Mouse (Mus musculus): ENCODE data around the gene Gm21987. TPM values are rescaled to one million over a fixed set of nuclear protein-coding genes. Genes with fewer than 3 reads are reported as not detected.

The Gm21987 gene
- total and polyA plus RNA-seq, 2 experiments, result not detected

- Histone ChIP-seq H3K27ac (replicated peaks; ENCODE audit: insufficient read depth, low read depth, low read length) (no peak overlapping the region), H3K4me1 (ENCODE audit: control insufficient read depth, insufficient read depth, low read length) (peaks cover 1% of the 10 kb centered on the region; the same call in 1 of the 2 replicates), H3K4me3 (ENCODE audit: insufficient read depth, low read depth, low read length) (no peak overlapping the region), H3K79me2 (ENCODE audit: control insufficient read depth, insufficient read depth, low read length) (no peaks in the 10 kb centered on the region), H3K9ac (ENCODE audit: low read depth, low read length) (no peak overlapping the region), H3K27me3 (ENCODE audit: control insufficient read depth, insufficient read depth, low read length) (no peaks in the 10 kb centered on the region), H3K36me3 (ENCODE audit: control insufficient read depth, insufficient read depth, low read length) (no peaks in the 10 kb centered on the region)
- no peak for TF ChIP-seq CTCF (IDR thresholded peaks at IDR 0.05; ENCODE audit: low read depth, low read length)
- no peak for TF ChIP-seq POLR2A (IDR thresholded peaks at IDR 0.05; ENCODE audit: extremely low read depth, insufficient read depth, low read length)
- 93% methylated on average over 6 of the region's 6 CpGs for WGBS
- no peak for DNase-seq (ENCODE audit: extremely low read depth, low read depth, low spot score)
Observed at GRCm38 (mm10) chr16:38377546-38377945, 30.7 kb downstream of the Gm21987 start.

DNA sequence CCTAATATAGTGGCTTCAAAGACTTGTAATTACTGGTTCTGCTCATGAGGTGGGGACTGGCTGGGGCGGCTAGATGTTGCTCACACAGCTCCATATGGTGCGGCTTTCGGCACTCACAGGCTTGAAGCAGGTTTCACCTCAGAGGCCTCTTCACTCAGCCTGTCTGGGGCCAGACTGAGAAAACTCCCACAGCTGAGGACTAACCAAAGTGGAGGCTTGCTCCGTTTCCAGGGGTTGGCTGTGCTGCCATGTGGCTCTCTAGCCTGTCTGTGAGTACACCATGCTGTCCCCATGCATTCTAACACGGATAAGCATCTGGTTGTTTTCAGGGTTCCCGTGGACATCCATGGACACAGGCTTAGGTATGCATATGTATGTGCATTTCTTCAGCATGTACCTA is 31.8 kb downstream of the Gm21987 start:
- Histone ChIP-seq H3K9ac (ENCODE audit: low read depth, low read length) (no peak overlapping the region), H3K4me1 (ENCODE audit: control insufficient read depth, insufficient read depth, low read length) (no peaks in the 10 kb centered on the region; the same call in 1 of the 2 replicates)
- 91% methylated on average over 6 of the region's 6 CpGs for WGBS

GRCm38 (mm10) chr16:38379088-38379487 is 32.2 kb downstream of the Gm21987 start:
- Histone ChIP-seq H3K27ac (replicated peaks; ENCODE audit: insufficient read depth, low read depth, low read length) (no peak overlapping the region), H3K4me3 (ENCODE audit: insufficient read depth, low read depth, low read length) (no peak overlapping the region), H3K9ac (ENCODE audit: low read depth, low read length) (no peak overlapping the region), H3K4me1 (ENCODE audit: control insufficient read depth, insufficient read depth, low read length) (no peaks in the 10 kb centered on the region; the same call in 1 of the 2 replicates), H3K27me3 (ENCODE audit: control insufficient read depth, insufficient read depth, low read length) (no peaks in the 10 kb centered on the region), H3K36me3 (ENCODE audit: control insufficient read depth, insufficient read depth, low read length) (no peaks in the 10 kb centered on the region), H3K79me2 (ENCODE audit: control insufficient read depth, insufficient read depth, low read length) (no peaks in the 10 kb centered on the region)
- TF ChIP-seq CTCF (IDR thresholded peaks at IDR 0.05; ENCODE audit: low read depth, low read length) (no peak), POLR2A (IDR thresholded peaks at IDR 0.05; ENCODE audit: extremely low read depth, insufficient read depth, low read length) (no peak)
- 58% methylated on average over 6 of the region's 6 CpGs for WGBS
- no peak for DNase-seq (ENCODE audit: extremely low read depth, low read depth, low spot score)

More for the DNA sequence above, 31.8 kb downstream of the Gm21987 start:
- no peaks in the 10 kb centered on the region for H3K27me3 ChIP-seq (ENCODE audit: control insufficient read depth, insufficient read depth, low read length)
- no peak for TF ChIP-seq POLR2A (IDR thresholded peaks at IDR 0.05; ENCODE audit: extremely low read depth, insufficient read depth, low read length)
- no peak for TF ChIP-seq CTCF (IDR thresholded peaks at IDR 0.05; ENCODE audit: low read depth, low read length)
- H3K36me3 ChIP-seq (ENCODE audit: control insufficient read depth, insufficient read depth, low read length), result no peaks in the 10 kb centered on the region
- no peak overlapping the region for H3K4me3 ChIP-seq (ENCODE audit: insufficient read depth, low read depth, low read length)
- H3K27ac ChIP-seq (replicated peaks; ENCODE audit: insufficient read depth, low read depth, low read length), result no peak overlapping the region
- no peaks in the 10 kb centered on the region for H3K79me2 ChIP-seq (ENCODE audit: control insufficient read depth, insufficient read depth, low read length)
- no peak for DNase-seq (ENCODE audit: extremely low read depth, low read depth, low spot score)

DNA sequence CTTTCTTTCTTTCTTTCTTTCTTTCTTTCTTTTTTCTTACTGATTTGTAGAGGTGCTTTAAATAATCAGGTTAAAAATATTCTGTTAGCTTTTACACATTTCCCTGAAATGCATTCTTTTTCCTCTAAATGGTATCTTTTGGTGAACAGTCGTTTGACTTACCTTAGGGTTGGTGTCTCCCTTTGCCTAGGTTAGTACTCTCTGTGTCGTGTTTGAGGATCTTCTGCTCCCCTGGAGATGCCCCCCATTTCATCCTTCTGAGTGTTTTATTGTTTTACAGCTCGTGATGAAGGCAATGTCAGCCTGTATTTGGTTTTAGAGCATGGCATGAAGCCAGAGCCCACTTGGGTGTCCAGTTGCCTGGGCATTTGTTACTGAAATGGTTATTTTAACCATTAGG is 32.7 kb downstream of the Gm21987 start:
- 79% methylated on average over 3 of the region's 3 CpGs for WGBS
- Histone ChIP-seq H3K9ac (ENCODE audit: low read depth, low read length) (no peak overlapping the region), H3K79me2 (ENCODE audit: control insufficient read depth, insufficient read depth, low read length) (no peaks in the 10 kb centered on the region), H3K27me3 (ENCODE audit: control insufficient read depth, insufficient read depth, low read length) (no peaks in the 10 kb centered on the region), H3K4me3 (ENCODE audit: insufficient read depth, low read depth, low read length) (no peak overlapping the region), H3K27ac (replicated peaks; ENCODE audit: insufficient read depth, low read depth, low read length) (no peak overlapping the region), H3K4me1 (ENCODE audit: control insufficient read depth, insufficient read depth, low read length) (no peaks in the 10 kb centered on the region; the same call in 1 of the 2 replicates), H3K36me3 (ENCODE audit: control insufficient read depth, insufficient read depth, low read length) (no peaks in the 10 kb centered on the region)
- no peak for DNase-seq (ENCODE audit: extremely low read depth, low read depth, low spot score)
- no peak for TF ChIP-seq POLR2A (IDR thresholded peaks at IDR 0.05; ENCODE audit: extremely low read depth, insufficient read depth, low read length)
- no peak for TF ChIP-seq CTCF (IDR thresholded peaks at IDR 0.05; ENCODE audit: low read depth, low read length)

GRCm38 (mm10) chr16:38379926-38380325 is 33.1 kb downstream of the Gm21987 start:
- Histone ChIP-seq H3K4me1 (ENCODE audit: control insufficient read depth, insufficient read depth, low read length) (no peaks in the 10 kb centered on the region; the same call in 1 of the 2 replicates), H3K79me2 (ENCODE audit: control insufficient read depth, insufficient read depth, low read length) (no peaks in the 10 kb centered on the region), H3K36me3 (ENCODE audit: control insufficient read depth, insufficient read depth, low read length) (no peaks in the 10 kb centered on the region), H3K27ac (replicated peaks; ENCODE audit: insufficient read depth, low read depth, low read length) (no peak overlapping the region), H3K27me3 (ENCODE audit: control insufficient read depth, insufficient read depth, low read length) (no peaks in the 10 kb centered on the region), H3K9ac (ENCODE audit: low read depth, low read length) (no peak overlapping the region), H3K4me3 (ENCODE audit: insufficient read depth, low read depth, low read length) (no peak overlapping the region)
- no peak for DNase-seq (ENCODE audit: extremely low read depth, low read depth, low spot score)
- TF ChIP-seq CTCF (IDR thresholded peaks at IDR 0.05; ENCODE audit: low read depth, low read length) (no peak), POLR2A (IDR thresholded peaks at IDR 0.05; ENCODE audit: extremely low read depth, insufficient read depth, low read length) (no peak)
- WGBS, result 91% methylated on average over 3 of the region's 3 CpGs

DNA sequence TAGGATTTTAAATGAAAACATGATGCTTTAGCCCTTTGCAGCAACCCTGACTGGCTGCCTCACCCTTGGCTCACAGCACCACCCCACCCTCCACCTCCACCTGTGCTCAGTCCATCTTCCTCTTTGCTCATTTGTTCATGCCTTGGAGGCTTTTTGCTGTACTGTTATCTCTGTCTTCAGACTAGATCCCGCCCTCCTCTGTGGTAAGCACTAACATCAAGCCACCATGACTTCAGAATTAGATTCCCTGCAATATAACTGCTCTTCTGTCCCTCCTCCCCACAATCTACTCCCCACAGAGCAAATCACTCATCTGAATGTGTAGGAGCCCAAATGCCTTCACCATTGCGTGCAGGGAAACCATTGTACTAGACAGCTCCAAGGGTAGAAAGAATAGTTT is 36.8 kb downstream of the Gm21987 start:
- Histone ChIP-seq H3K9ac (ENCODE audit: low read depth, low read length) (no peak overlapping the region), H3K79me2 (ENCODE audit: control insufficient read depth, insufficient read depth, low read length) (no peaks in the 10 kb centered on the region), H3K27me3 (ENCODE audit: control insufficient read depth, insufficient read depth, low read length) (no peaks in the 10 kb centered on the region), H3K36me3 (ENCODE audit: control insufficient read depth, insufficient read depth, low read length) (no peaks in the 10 kb centered on the region), H3K27ac (replicated peaks; ENCODE audit: insufficient read depth, low read depth, low read length) (no peak overlapping the region), H3K4me3 (ENCODE audit: insufficient read depth, low read depth, low read length) (no peak overlapping the region), H3K4me1 (ENCODE audit: control insufficient read depth, insufficient read depth, low read length) (no peaks in the 10 kb centered on the region)
- WGBS, result 95% methylated on average over 2 of the region's 2 CpGs
- TF ChIP-seq CTCF (IDR thresholded peaks at IDR 0.05; ENCODE audit: low read depth, low read length), result no peak
- no peak for TF ChIP-seq POLR2A (IDR thresholded peaks at IDR 0.05; ENCODE audit: extremely low read depth, insufficient read depth, low read length)
- DNase-seq (ENCODE audit: extremely low read depth, low read depth, low spot score), result no peak

Data from liver, adult 2 months (tissue).